Mouse (Mus musculus) megakaryocyte, embryonic 14.5 days (primary cell): ENCODE measurements around the gene Dnajc16.

Source experiments
- FLI1 ChIP-seq: IDR thresholded peaks from 2 replicates; pipeline ENCODE4 v1.6.1; 2012; ENCODE audit warnings: low read length, inconsistent platforms, mixed read lengths
- GATA1 ChIP-seq: IDR thresholded peaks from 3 replicates; pipeline ENCODE4 v1.6.1; 2012; ENCODE audit warnings: mixed read lengths, low read length, inconsistent platforms, borderline replicate concordance

DNA sequence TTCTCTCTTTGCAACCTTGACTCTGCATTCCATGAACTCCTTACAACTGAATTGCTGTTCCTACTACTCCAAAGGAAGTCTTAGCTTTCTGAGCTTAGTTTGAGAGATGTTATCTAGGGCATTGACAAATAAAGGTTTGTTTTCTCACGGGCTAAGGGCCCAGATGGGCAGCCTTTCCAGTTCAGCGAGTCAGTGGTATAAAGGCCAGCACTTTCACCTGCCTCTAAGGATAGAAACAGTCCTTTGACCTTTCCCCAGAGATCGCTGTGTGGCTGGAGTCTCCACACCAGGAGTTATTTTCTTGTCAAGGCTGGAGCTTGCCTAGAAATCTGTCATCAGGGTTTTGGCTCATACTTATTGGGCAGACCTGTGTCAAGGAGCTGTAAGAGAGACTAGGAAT is 65.0 kb downstream of the Dnajc16 start:
- TF ChIP-seq GATA1 (no peak), FLI1 (no peak)
